Mouse (Mus musculus): ENCODE measurements around the gene Gm45799. TPM values are rescaled to one million over a fixed set of nuclear protein-coding genes. Genes with fewer than 3 reads are reported as not detected.
A peak's percentile ranks its signal among the peaks of the same experiment; 100 is the strongest.

The Gm45799 gene
- total RNA-seq, 2 experiments from 2014 or later: 6.9 to 12.7 TPM

- Histone ChIP-seq H3K27ac (no peak overlapping the region), H3K4me3 (no peak overlapping the region)
- no peak for TF ChIP-seq CTCF (conservative IDR thresholded peaks at IDR 0.05)
- DNase-seq (ENCODE audit: low spot score in 2 of 2): no peak
These were observed 50.5 kb downstream of the Gm45799 start for GRCm38 (mm10) chr7:105690875-105691274.

DNA sequence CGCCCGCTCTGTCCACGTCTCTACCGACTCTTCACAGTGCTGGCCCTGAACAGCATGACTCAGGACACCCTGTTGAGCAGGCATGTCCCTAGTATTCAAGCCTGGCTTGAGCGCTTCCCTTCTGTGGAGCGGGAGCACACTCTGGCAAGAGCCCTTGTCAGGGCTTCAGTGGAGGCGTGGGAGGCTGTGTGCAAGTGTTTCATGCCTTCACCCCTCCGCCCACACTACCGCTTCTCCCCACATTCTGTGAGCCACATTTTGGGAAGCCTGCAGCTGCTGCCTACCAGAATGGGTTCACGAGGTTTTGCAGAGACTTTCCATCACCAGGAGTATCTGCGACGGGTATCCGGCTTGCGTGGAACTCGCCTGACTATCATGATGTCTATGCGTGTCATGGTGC, 62.8 kb downstream of the Gm45799 start:
- TF ChIP-seq CTCF (conservative IDR thresholded peaks at IDR 0.05): no peak
- peak; percentile 22 to 61 for DNase-seq (ENCODE audit: low spot score in 2 of 2)
- Histone ChIP-seq H3K4me3 (no peak overlapping the region), H3K27ac (no peak overlapping the region)

DNA sequence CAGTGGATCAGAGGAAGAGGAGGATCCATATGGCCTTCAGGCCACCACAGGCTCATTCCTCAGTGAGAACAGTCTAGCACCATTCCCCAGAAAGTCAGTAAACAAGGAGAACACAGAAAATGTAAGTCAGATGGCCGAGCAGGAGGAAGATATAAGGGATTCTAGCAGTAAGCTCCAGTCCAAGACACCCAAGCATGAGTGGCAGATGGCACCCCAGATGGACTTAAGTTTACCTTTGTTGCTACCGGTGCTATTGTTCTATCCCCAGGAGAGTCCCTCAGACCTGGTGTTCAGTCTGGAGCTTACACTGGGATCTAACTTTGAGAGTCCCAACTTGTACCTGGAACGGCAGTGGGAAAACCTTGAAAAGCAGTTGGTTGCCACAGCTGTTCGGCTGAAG, 63.5 kb downstream of the Gm45799 start:
- no peak for DNase-seq (ENCODE audit: low spot score in 2 of 2)
- Histone ChIP-seq H3K27ac (no peak overlapping the region), H3K4me3 (no peak overlapping the region)
- no peak for TF ChIP-seq CTCF (conservative IDR thresholded peaks at IDR 0.05)

DNA sequence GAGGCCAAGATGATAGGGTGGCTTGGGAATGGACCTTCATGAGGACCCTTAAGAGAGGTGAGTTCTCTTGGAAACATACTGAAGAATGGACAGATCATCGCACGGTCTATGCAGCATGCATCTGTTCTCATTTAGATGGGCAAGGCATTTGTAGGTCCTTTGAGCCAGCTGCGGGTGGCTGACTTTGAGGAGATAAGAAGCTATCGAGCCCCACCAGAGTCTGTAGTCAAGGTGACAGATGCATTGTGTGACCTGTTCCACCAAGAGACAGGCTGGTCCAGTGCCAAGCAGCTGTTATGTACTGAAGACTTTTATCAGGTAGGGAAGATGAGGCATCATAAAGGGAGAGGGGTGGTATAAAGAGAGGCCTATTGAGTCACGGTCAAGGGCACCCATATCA, 68.4 kb downstream of the Gm45799 start:
- H3K27ac ChIP-seq: no peak overlapping the region
- H3K4me3 ChIP-seq: no peak overlapping the region
- no peak for DNase-seq (ENCODE audit: low spot score in 2 of 2)
- TF ChIP-seq CTCF (conservative IDR thresholded peaks at IDR 0.05): no peak

DNA sequence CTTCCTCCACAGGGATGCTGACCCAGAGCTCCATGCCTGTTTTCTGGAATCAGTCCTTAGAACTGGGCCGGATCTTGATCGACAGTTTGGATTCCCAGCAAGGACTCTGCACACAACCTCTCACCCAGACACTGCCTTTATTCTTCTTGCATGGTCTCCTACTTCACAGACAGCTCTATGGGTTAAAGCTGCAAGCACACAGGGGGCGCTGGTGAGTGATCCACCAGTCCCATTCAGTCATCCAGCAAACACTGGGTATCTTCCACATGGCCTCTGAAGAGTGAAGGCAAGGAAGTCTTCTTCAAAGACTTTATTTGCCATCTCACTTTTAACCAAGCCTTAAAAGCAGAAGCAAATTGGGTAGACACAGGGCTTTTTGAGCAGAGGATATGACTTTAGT, 75.0 kb downstream of the Gm45799 start:
- no peak overlapping the region for H3K27ac ChIP-seq
- TF ChIP-seq CTCF (conservative IDR thresholded peaks at IDR 0.05): peak; percentile 56
- no peak for DNase-seq (ENCODE audit: low spot score in 2 of 2)
- no peak overlapping the region for H3K4me3 ChIP-seq

DNA sequence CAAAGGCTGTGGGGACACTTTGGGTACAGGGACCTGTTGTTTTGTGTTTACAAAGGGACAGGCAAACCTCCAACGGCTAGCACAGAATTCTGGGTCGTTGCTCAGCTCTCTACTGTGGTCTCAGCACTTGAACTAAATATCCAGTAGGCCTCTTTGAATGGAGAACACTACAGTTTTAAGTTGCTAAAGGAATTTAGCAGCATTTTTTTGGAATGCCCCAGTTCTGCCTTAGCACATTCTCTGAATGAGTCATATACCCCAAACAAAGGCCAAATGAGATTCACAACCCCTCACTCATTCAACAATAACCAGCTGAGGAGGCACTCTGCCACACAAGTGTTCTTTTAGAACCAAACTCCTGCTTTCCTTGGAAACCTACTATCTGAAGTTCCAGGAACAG, 81.6 kb downstream of the Gm45799 start:
- Histone ChIP-seq H3K4me3 (no peak overlapping the region), H3K27ac (no peak overlapping the region)
- no peak for TF ChIP-seq CTCF (conservative IDR thresholded peaks at IDR 0.05)
- no peak for DNase-seq (ENCODE audit: low spot score in 2 of 2)

- H3K4me3 ChIP-seq: no peak overlapping the region
- peak; percentile 94 for TF ChIP-seq CTCF (conservative IDR thresholded peaks at IDR 0.05)
- DNase-seq (ENCODE audit: low spot score in 2 of 2): peak; percentile 70 to 71
- H3K27ac ChIP-seq: peak overlapping the region; percentile 63
These were observed 86.0 kb downstream of the Gm45799 start for GRCm38 (mm10) chr7:105726144-105726979.

DNA sequence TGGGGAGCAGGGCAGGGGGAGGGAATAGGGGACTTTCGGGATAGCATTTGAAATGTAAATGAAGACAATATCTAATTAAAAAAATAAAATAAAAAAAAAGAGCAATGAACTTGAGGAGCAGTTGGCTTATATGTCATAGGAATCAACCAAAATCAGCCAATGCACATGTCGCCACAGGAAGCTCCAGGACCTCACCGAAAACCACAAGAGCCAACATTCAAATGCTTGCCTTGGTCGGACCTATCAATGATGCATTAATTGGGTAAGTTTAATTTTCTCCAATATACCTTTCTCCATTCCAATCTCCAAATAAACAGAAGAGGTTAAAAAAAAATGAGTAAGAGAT, 86.6 kb downstream of the Gm45799 start:
- H3K4me3 ChIP-seq: no peak overlapping the region
- no peak for DNase-seq (ENCODE audit: low spot score in 2 of 2)
- peak overlapping the region; percentile 63 for H3K27ac ChIP-seq
- no peak for TF ChIP-seq CTCF (conservative IDR thresholded peaks at IDR 0.05)

GRCm38 (mm10) chr7:105728701-105729428, 88.5 kb downstream of the Gm45799 start:
- peak in 1 of 2 experiments; percentile 46 for DNase-seq (ENCODE audit: low spot score in 2 of 2)
- TF ChIP-seq CTCF (conservative IDR thresholded peaks at IDR 0.05): no peak
- peak overlapping the region; percentile 87 for H3K27ac ChIP-seq
- no peak overlapping the region for H3K4me3 ChIP-seq

GRCm38 (mm10) chr7:105733836-105734235, 93.5 kb downstream of the Gm45799 start:
- Histone ChIP-seq H3K27ac (no peak overlapping the region), H3K4me3 (no peak overlapping the region)
- TF ChIP-seq CTCF (conservative IDR thresholded peaks at IDR 0.05): no peak
- DNase-seq (ENCODE audit: low spot score in 2 of 2): no peak

Other genes with a start within 250 kb of the Gm45799 start
- gene Fam160a2, start 240.5 kb upstream of the Gm45799 start, total RNA-seq (2021): 10 to 100 TPM; 59.7 to 66.1 TPM
- under 1 TPM; 0.69 to 0.90 TPM for gene Cnga4, start 236.0 kb upstream of the Gm45799 start, total RNA-seq (2021)
- 1 to 10 TPM; 6.2 to 6.5 TPM for gene Cckbr, start 214.8 kb upstream of the Gm45799 start, total RNA-seq (2021)
- 10 to 100 TPM; 13.9 to 14.2 TPM for gene Cavin3, start 158.3 kb upstream of the Gm45799 start, total RNA-seq (2021)
- 10 to 100 TPM; 82.7 to 86.2 TPM for gene Smpd1, start 86.2 kb upstream of the Gm45799 start, total RNA-seq (2021)
- gene Apbb1, start 58.9 kb upstream of the Gm45799 start, total RNA-seq (2021): 100 to 1,000 TPM; 360 to 370 TPM
- under 1 TPM in 1 of 2 experiments, not detected in 1; 0.23 TPM for gene Hpx, start 40.4 kb upstream of the Gm45799 start, total RNA-seq (2021)
- 100 to 1,000 TPM; 140 to 142 TPM for gene Trim3, start 7.0 kb upstream of the Gm45799 start, total RNA-seq (2021)
- gene Timm10b, start 496 bp upstream of the Gm45799 start, total RNA-seq (2021): 10 to 100 TPM; 67.4 to 73.7 TPM
- 100 to 1,000 TPM in 1 of 2 experiments, 10 to 100 TPM in 1; 98.9 to 105 TPM for gene Arfip2, start 136 bp upstream of the Gm45799 start, total RNA-seq (2021)
- 1 to 10 TPM; 6.9 to 8.5 TPM for gene Dnhd1, start 10.3 kb downstream of the Gm45799 start, total RNA-seq (2021)
- 10 to 100 TPM; 79.7 to 83.2 TPM for gene Ilk, start 96.0 kb downstream of the Gm45799 start, total RNA-seq (2021)
- gene Rrp8, start 96.8 kb downstream of the Gm45799 start, total RNA-seq (2021): 10 to 100 TPM in 1 of 2 experiments, 1 to 10 TPM in 1; 8.9 to 14.3 TPM
- 100 to 1,000 TPM; 112 to 120 TPM for gene Taf10, start 103.8 kb downstream of the Gm45799 start, total RNA-seq (2021)
- 10 to 100 TPM; 73.2 to 73.4 TPM for gene Tpp1, start 111.7 kb downstream of the Gm45799 start, total RNA-seq (2021)
- 10 to 100 TPM; 14.1 to 15.1 TPM for gene Dchs1, start 147.1 kb downstream of the Gm45799 start, total RNA-seq (2021)
- gene Mrpl17, start 170.5 kb downstream of the Gm45799 start, total RNA-seq (2021): 100 to 1,000 TPM; 104 to 108 TPM

All from layer of hippocampus, adult 2 months (tissue).